In genomic region chr14:25396990-25397531, GRCm38 (mm10) we compare ENCODE assay signal across 8 mouse cellular contexts.
DNase-seq lines count a peak whose midpoint lies in the region; ATAC-seq lines count a peak whose summit lies in the region.

No protein-coding gene starts in this region.

- intact Hi-C loops in heart, postnatal 14 days (cut with DNase I): no loop called here

- no peaks in the 10 kb centered on the region for H3K9me3 ChIP-seq in forebrain, embryonic 11.5 days (ENCODE audit: control insufficient read depth, low read length)
- H3K9me3 ChIP-seq in limb, embryonic 10.5 days (replicated peaks): no peaks in the 10 kb centered on the region
- H3K9me3 ChIP-seq in midbrain, embryonic 13.5 days: no peaks in the 10 kb centered on the region

- H3K4me3 ChIP-seq in forebrain, embryonic 11.5 days (ENCODE audit: low read depth, low read length): peak overlapping the region; percentile 9; the same call in 1 of the 2 replicates
- peak overlapping the region; percentile 44 for H3K4me3 ChIP-seq in limb, embryonic 10.5 days
- H3K4me3 ChIP-seq in midbrain, embryonic 13.5 days (replicated peaks): no peak overlapping the region

- ATAC-seq in forebrain, embryonic 11.5 days (replicated peaks; ENCODE audit: low FRiP score): peak; percentile 89
- ATAC-seq in midbrain, embryonic 13.5 days: peak; percentile 83
- ATAC-seq in activated CD4-positive, CD25-positive, alpha-beta regulatory T cell, adult 4 months: no peak

- DNase-seq in spleen, adult 12 weeks (ENCODE audit: low spot score): peak; percentile 35
- no peak for DNase-seq in spleen, postnatal 14 days (ENCODE audit: low spot score in 2 of 2)
- DNase-seq in forebrain, embryonic 11.5 days (ENCODE audit: low spot score): peak; percentile 90
- peak; percentile 61 to 72 for DNase-seq in heart, postnatal 14 days
- DNase-seq in limb, embryonic 10.5 days (ENCODE audit: low spot score): peak; percentile 74
- no peak for DNase-seq in layer of hippocampus, adult 9-10 months (ENCODE audit: low spot score)

- H3K4me1 ChIP-seq in forebrain, embryonic 11.5 days (replicated peaks; ENCODE audit: control insufficient read depth, insufficient read depth, low read length): peaks cover 22% of the 10 kb centered on the region
- H3K4me1 ChIP-seq in limb, embryonic 10.5 days: peaks cover 40% of the 10 kb centered on the region
- H3K4me1 ChIP-seq in midbrain, embryonic 13.5 days (replicated peaks): peaks cover 51% of the 10 kb centered on the region

- WGBS in forebrain, embryonic 11.5 days: 1% methylated on average over 9 of the region's 9 CpGs
- WGBS in limb, embryonic 10.5 days: under 1% methylated on average over 9 of the region's 9 CpGs
- under 1% methylated on average over 9 of the region's 9 CpGs for whole genome bisulfite sequencing in midbrain, embryonic 13.5 days

- H3K27me3 ChIP-seq in forebrain, embryonic 11.5 days (ENCODE audit: control insufficient read depth, insufficient read depth, low read length): no peaks in the 10 kb centered on the region
- no peaks in the 10 kb centered on the region for H3K27me3 ChIP-seq in limb, embryonic 10.5 days (ENCODE audit: low read depth, poor library complexity, severe bottlenecking)
- H3K27me3 ChIP-seq in midbrain, embryonic 13.5 days: no peaks in the 10 kb centered on the region

- H3K4me2 ChIP-seq in forebrain, embryonic 11.5 days (ENCODE audit: low read depth, low read length, severe bottlenecking): peak overlapping the region; percentile 34; the same call in 1 of the 2 replicates
- peak overlapping the region; percentile 24 for H3K4me2 ChIP-seq in midbrain, embryonic 13.5 days (replicated peaks)

- H3K27ac ChIP-seq in forebrain, embryonic 11.5 days (ENCODE audit: low read depth, low read length): peak overlapping the region; percentile 93
- H3K27ac ChIP-seq in limb, embryonic 10.5 days: peak overlapping the region; percentile 88
- H3K27ac ChIP-seq in midbrain, embryonic 13.5 days: peak overlapping the region; percentile 92

- no peaks in the 10 kb centered on the region for H3K36me3 ChIP-seq in forebrain, embryonic 11.5 days (ENCODE audit: control insufficient read depth, insufficient read depth, low read length)
- no peaks in the 10 kb centered on the region for H3K36me3 ChIP-seq in limb, embryonic 10.5 days
- H3K36me3 ChIP-seq in midbrain, embryonic 13.5 days: no peaks in the 10 kb centered on the region

- H3K9ac ChIP-seq in forebrain, embryonic 11.5 days (ENCODE audit: low read length): peak overlapping the region; percentile 44
- H3K9ac ChIP-seq in midbrain, embryonic 13.5 days (replicated peaks): peak overlapping the region; percentile 52; the same call in 1 of the 2 replicates

Comparison
In these comparisons a context has a peak if more than half of its experiments do, and no peak if none do; other contexts are left out.
1. DNase-seq: peak in spleen, adult 12 weeks (single experiment), forebrain, embryonic 11.5 days (single experiment), heart, postnatal 14 days (2 of 2) and limb, embryonic 10.5 days (single experiment); none in spleen, postnatal 14 days (0 of 2) and layer of hippocampus, adult 9-10 months (single experiment).
2. Peak in every context shown above with its lines, with median percentiles within 50 percentile points of each other: H3K27ac ChIP-seq.